Mouse (Mus musculus) thymus, postnatal 0 days (tissue): ENCODE measurements around the gene Leo1. TPM values are rescaled to one million over a fixed set of nuclear protein-coding genes. Genes with fewer than 3 reads are reported as not detected.
"Not testable (repeated sequence)": the region's sequence is repeated elsewhere in the genome, so short reads cannot be mapped to it uniquely, and the experiment has no call there.

Experiments used
- DNase-seq: peaks from one replicate; pipeline ENCODE4 v3.0.0-alpha.2; 2015; ENCODE audit warnings: low spot score
- polyA plus RNA-seq: library from polyadenylated mRNA; unstranded; fragments of >200 nt; fragmentation: Nextera tagmentation; extraction: Ambion mirVana; gene quantifications from 2 replicates; pipeline ENCODE4 v1.2.1, GENCODE M21; 2015

Gene Leo1
- polyA plus RNA-seq, 1 experiment from 2014 or later: 41.7 TPM

DNA sequence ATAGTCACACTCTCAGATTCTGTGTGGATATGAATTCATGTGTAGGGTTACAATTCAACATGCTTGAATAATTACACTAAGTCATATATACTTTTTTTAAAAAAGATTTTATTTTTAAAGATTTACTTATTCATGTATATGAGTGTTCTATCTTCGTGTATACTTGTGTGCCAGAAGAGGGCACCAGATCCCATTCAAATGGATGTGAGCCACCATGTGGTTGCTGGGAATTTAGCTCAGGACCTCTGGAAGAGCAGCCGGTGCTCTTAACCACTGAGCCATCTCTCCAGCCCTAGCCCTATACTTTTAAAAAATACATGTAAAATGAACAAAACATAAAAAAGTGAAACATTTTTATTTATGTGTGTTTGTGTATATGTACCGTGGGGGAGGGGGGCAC, 26.3 kb downstream of the Leo1 start:
- no peak for DNase-seq

DNA sequence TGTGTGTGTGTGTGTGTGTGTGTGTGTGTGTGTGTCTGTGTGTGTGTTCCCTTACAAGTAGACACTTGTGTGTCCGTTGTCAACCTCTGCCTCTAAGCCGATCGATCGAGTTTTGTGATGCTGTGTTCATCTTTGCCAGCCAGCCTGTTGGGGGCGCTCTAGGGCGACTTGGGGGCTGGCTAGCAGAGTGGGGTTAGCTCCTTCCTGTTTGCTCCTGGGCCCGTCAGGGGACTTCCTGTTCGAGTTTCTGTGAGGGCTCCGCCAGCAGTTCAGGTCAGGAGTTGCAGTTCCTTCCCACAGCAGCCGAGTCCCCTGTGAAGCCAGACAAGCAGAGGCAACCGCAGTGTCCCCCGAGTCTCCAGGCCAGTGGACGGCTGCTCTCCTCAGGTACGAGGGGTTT, 27.0 kb downstream of the Leo1 start:
- DNase-seq: peak; percentile 68

DNA sequence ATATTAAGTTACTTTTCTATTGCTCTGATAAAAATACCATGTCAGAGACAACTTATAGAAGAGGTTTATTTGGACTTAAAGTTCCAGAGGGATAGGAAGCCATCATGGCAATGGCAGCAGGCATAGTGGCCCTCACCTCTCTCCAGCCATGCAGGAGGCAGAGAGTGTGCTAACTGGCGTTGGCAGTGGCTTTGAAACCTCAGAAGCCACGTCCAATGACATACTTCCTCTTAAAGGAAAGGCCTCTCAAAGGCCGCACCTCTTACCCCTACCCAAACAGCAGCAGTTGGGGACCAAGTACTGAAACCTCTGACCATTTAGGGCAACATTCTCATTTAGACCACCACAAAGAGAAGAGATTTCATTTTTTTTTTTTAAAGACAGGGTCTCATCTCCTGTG, 35.9 kb downstream of the Leo1 start:
- DNase-seq: no peak

DNA sequence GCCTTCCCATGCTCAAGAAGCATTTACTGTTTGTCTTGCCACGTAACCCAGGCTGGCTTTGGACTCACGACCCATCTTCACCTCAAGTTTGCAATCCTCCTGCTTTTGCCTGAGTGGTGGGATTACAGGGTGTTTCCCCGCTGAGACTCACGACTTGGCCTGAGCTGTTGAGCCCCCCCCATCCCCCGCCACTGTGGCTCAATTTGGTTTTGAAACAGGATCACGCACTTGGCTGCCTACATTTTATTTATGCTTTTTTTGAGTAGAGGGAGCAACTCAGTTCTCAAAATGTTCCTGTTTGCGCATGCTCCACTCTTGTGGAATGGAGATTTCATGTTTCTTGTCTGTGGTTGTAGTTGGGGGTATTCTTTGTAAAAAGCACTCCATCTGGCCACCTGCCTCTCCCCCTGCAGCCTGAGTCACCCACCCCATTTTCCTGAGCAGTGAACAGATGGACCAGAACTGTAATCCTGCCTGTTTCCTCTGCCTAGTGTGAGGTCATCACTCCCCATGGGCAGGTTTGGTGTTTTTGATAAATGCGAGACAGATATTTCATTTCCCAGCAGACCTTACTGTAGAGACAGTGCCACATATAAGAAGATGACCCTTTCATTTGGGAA, 37.9 kb downstream of the Leo1 start:
- no peak for DNase-seq

- peak; percentile 29 for DNase-seq
Observed at GRCm38 (mm10) chr9:75480536-75481075, 39.3 kb downstream of the Leo1 start.

DNA sequence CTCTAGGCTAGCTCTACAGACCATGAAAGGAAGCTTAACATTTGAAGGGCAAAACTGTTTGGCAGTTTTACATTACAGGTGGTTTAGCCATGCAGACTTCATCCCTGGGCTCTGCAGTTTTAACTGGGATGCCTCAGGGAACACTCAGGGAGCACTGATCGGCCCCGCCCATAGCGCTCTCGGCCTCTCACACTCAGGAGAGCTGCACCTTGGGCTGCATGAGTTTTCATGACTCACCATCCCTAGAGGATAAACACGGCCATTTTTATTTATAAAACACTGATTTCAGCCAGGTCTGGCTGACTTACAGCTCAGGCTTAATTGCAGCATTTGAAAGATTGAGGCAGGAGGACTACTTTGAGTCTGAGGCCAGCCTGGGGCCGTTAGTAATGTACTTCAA, 43.9 kb downstream of the Leo1 start:
- no peak for DNase-seq

DNA sequence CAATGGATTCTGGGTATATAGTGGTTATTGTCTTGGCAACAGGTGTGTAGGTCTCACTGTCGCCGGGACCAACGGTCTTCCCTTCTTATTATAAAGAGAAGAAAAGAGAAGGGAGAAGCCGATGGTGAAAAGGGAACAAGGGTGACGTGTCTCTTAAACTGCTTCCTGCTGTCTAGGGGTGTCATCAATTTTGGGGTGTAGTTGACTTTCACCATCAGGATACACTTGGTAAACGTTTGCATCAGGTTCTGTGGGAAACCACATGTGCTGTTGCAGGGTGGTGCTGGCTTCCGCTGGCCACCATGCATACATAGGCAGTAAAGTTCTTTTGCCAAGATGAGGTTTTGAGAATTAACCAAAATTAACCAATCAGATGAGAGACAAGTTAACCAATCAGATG, 46.9 kb downstream of the Leo1 start:
- DNase-seq: not testable (repeated sequence)

- DNase-seq: no peak
Observed at GRCm38 (mm10) chr9:75494407-75495005, 53.2 kb downstream of the Leo1 start.

GRCm38 (mm10) chr9:75495945-75496344, 54.6 kb downstream of the Leo1 start:
- DNase-seq: no peak

DNA sequence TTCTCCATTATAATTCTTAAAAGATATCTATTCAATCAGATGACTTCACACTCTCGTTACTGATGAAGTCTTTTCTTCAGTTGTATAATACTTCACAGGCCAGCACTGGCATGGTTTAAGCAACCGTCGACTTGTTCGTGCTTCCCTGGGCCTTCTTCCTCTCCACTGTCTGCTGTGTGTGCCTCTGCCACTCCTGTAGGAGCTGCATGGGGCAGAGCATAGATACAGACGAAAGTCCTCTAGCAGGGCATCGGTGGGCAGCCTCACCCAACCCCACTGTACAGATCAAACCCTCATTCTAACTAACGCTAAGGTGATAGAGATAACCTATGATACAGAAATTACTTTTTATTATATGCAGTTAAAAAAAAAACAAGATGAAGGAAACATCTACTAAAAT, 57.2 kb downstream of the Leo1 start:
- DNase-seq: no peak

GRCm38 (mm10) chr9:75504311-75504710, 63.0 kb downstream of the Leo1 start:
- DNase-seq: no peak

- no peak for DNase-seq
Observed at GRCm38 (mm10) chr9:75511236-75511939, 70.1 kb downstream of the Leo1 start.

DNA sequence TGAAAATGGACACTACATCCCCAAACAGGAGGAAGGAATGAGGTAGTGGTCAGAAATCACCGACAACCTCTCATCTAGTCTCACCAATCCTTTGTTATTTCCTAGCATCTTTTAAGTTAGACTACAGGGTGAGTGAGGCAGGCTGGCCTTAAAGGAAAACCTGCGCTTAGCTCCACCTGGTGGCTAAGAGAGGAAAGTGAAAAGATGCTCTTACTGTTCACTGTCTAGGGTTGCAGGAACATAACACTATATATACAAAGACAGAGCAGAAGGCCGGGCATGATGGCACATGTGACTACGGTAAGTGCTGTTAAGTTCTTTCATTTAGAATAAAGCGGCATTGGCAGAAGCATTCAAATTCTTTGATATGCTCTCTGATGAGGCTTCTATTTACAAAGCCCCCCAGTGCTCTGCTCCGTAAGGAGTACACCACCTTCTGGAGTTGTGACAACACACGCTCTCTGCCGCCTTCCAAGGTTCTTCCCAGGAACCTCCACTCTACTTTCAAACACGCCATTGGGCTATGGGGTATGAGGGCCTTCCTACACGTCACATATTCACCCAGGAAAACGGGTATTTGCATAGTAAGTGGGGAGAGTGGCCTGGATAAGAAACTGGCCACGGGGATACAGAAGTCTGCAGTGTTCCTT, 74.3 kb downstream of the Leo1 start:
- DNase-seq: peak; percentile 64

Other genes with a start within 250 kb of the Leo1 start
- 0.44 and 0.98 TPM in 2 replicates for gene Myo5c, start 209.5 kb upstream of the Leo1 start, polyA plus RNA-seq
- 4.4 and 4.5 TPM in 2 replicates for gene Gnb5, start 135.2 kb upstream of the Leo1 start, polyA plus RNA-seq
- gene Bcl2l10, start 93.8 kb upstream of the Leo1 start, polyA plus RNA-seq: not detected in 2 replicates
- gene Mapk6, start 31.5 kb upstream of the Leo1 start, polyA plus RNA-seq: 47.4 and 51.9 TPM in 2 replicates
- 101 and 105 TPM in 2 replicates for gene Tmod3, start 118.1 kb downstream of the Leo1 start, polyA plus RNA-seq
- 2.2 and 2.4 TPM in 2 replicates for gene Tmod2, start 169.8 kb downstream of the Leo1 start, polyA plus RNA-seq
- 16.7 and 19.9 TPM in 2 replicates for gene Lysmd2, start 184.2 kb downstream of the Leo1 start, polyA plus RNA-seq
- 0.27 and 0.30 TPM in 2 replicates for gene Scg3, start 242.5 kb downstream of the Leo1 start, polyA plus RNA-seq